Mouse (Mus musculus) embryonic fibroblast, embryonic 13.5 days (primary cell): Measurements from ENCODE around the gene Arl3.

Experiments
- CTCF ChIP-seq: IDR thresholded peaks from 2 replicates; pipeline ENCODE4 v1.5.1; 2011; ENCODE audit warnings: mild to moderate bottlenecking, control low read depth, low read length, moderate library complexity, borderline replicate concordance; ENCODE audit not compliant: insufficient read depth
- POLR2A ChIP-seq: IDR thresholded peaks from 2 replicates; pipeline ENCODE4 v1.6.1; 2011; ENCODE audit warnings: low read depth, mild to moderate bottlenecking, control low read depth, low read length, moderate library complexity

GRCm38 (mm10) chr19:46509202-46509601, 63.8 kb downstream of the Arl3 start:
- TF ChIP-seq POLR2A = no peak
- no peak for TF ChIP-seq CTCF
